Mouse (Mus musculus) heart, postnatal 14 days (tissue): ENCODE measurements around the gene Hcrtr1. TPM values are rescaled to one million over a fixed set of nuclear protein-coding genes. Genes with fewer than 3 reads are reported as not detected.
A peak's percentile ranks its signal among the peaks of the same experiment; 100 is the strongest.

Experiments
- DNase-seq, 2 experiments: peaks; one replicate each; pipeline ENCODE4 v3.0.0; 2021 to 2022
- intact Hi-C: fragments of 180-260 bp; cut with DNase I; formaldehyde crosslinking; loops from one replicate; pipeline ENCODE4 v1.15.1; 2025
- total RNA-seq, 2 experiments: library from RNA; stranded (reverse); gene quantifications; 2 replicates each; pipeline ENCODE4 v1.2.3; 2021

The Hcrtr1 gene
- total RNA-seq, 2 experiments from 2014 or later, result 0.12 TPM; not detected in 1

DNA sequence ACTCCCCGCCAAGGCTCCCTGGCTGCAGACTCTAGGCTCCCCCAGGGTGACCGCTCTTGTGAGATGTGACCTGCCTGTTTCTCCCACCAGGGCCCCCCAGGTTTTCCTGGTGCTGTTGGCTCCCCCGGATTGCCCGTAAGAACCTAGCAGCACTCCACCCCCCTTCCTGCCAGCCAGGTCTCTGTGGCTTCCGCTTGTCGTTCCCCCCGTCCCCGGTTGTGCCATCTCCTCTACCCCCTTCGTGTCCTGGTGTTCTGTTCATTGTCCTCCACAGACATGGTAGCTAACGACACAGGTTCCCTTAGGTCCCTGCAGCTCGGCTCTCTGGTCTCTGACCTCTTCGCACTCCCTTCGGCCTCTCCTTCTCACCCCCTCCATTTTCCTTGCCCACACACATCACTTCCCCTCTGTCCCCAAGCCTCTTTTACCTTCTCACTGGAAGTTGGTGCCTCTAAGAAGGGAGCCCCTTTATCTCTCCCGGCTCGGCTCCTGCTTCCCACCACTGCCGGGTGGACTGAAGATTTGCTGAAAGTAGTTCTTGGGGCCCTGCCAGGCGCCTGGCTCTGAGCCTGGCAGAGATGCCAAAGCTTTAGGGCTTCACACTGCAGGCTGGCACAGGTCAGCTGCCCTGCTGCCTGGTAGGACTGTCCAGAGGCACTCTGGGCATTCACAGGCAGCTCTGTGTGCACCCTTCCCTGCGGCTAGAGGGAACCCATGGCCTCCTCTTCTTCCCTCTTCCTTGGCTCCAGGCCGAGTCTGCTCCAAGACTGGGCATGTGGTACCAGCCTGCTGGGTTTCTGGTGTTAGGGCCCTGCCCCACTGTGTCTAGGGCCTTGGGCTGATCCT lies 57.6 kb downstream of the Hcrtr1 start:
- intact Hi-C loops, result no loop called here
- DNase-seq, result peak; percentile 68 to 81

Other genes starting within 250 kb of the Hcrtr1 start
- gene Spocd1, start 210.1 kb downstream of the Hcrtr1 start, total RNA-seq, result not detected
- gene Adgrb2, start 154.5 kb downstream of the Hcrtr1 start, total RNA-seq, result 1 to 10 TPM; 2.2 to 2.3 TPM
- gene Col16a1, start 91.5 kb downstream of the Hcrtr1 start, total RNA-seq, result 10 to 100 TPM; 13.9 to 19.7 TPM
- gene Pef1, start 36.8 kb downstream of the Hcrtr1 start, total RNA-seq, result 10 to 100 TPM; 37.6 to 39.1 TPM
- 10 to 100 TPM; 67.5 to 74.6 TPM for gene Tinagl1, start 35.8 kb upstream of the Hcrtr1 start, total RNA-seq
- not detected for gene Gm853, start 83.0 kb upstream of the Hcrtr1 start, total RNA-seq
- gene Serinc2, start 139.8 kb upstream of the Hcrtr1 start, total RNA-seq, result 1 to 10 TPM; 3.1 to 3.3 TPM
- 1,000 to 10,000 TPM; 5,520 to 6,453 TPM for gene Fabp3, start 169.2 kb upstream of the Hcrtr1 start, total RNA-seq
- gene Gm10570, start 169.3 kb upstream of the Hcrtr1 start, total RNA-seq, result 1 to 10 TPM in 1 of 2 experiments, not detected in 1; 1.0 TPM
- 10 to 100 TPM; 21.4 to 24.9 TPM for gene Zcchc17, start 220.6 kb upstream of the Hcrtr1 start, total RNA-seq
- gene Snrnp40, start 220.8 kb upstream of the Hcrtr1 start, total RNA-seq, result 10 to 100 TPM; 18.5 to 19.6 TPM